Mouse (Mus musculus): Measurements from ENCODE around the gene Eva1c.

Eva1c gene

DNA sequence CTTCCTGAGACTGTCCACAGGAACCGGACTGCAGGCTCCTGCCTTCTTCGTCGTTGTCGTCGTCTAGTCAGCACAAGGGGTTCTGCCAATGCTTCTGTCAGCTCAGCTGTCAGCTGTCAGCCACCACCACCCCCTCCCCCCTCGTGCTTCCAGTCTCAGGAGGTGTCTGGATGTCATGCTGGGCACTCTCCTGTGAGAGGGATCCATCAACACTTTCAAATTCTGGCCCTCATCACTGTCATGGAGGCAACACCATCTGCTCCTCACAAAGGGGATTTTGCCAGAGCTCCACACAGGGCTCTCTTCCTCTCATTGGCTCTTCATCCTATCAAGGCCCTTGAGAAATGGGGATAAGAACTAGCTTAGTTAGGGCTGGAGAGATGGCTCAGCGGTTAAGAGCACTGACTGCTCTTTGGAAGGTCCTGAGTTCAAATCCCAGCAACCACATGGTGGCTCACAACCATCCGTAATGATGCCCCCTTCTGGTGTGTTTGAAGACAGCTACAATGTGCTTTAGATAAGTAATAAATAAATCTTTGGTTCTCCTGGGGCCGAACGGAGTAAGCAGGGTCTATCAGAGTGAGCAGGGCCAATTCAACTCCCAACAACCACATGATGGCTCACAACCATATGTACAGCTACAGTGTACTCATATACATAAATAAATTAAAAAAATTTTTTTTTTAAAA, 95.1 kb downstream of the Eva1c start:
- DNase-seq (ENCODE audit: low spot score in 2 of 2), result no peak

GRCm38 (mm10) chr16:90924606-90925370, 98.3 kb downstream of the Eva1c start:
- no peak for DNase-seq (ENCODE audit: low spot score in 2 of 2)

- no peak for DNase-seq (ENCODE audit: low spot score in 2 of 2)
Observed at GRCm38 (mm10) chr16:90925461-90925860, 98.9 kb downstream of the Eva1c start.

GRCm38 (mm10) chr16:90927446-90927845, 100.9 kb downstream of the Eva1c start:
- no peak for DNase-seq (ENCODE audit: low spot score in 2 of 2)

- DNase-seq (ENCODE audit: low spot score in 2 of 2), result no peak
Observed at GRCm38 (mm10) chr16:90933534-90934176, 107.1 kb downstream of the Eva1c start.

GRCm38 (mm10) chr16:90934193-90934686, 107.7 kb downstream of the Eva1c start:
- peak in 1 of 2 experiments; percentile 23 for DNase-seq (ENCODE audit: low spot score in 2 of 2)

GRCm38 (mm10) chr16:90934687-90935328, 108.3 kb downstream of the Eva1c start, which contains the start of gene Cfap298:
Cfap298 (minus strand) TSS chr16:90935114.
- DNase-seq (ENCODE audit: low spot score in 2 of 2), result peak; percentile 91 to 92

GRCm38 (mm10) chr16:90941246-90941645, 114.7 kb downstream of the Eva1c start:
- DNase-seq (ENCODE audit: low spot score in 2 of 2), result no peak

DNA sequence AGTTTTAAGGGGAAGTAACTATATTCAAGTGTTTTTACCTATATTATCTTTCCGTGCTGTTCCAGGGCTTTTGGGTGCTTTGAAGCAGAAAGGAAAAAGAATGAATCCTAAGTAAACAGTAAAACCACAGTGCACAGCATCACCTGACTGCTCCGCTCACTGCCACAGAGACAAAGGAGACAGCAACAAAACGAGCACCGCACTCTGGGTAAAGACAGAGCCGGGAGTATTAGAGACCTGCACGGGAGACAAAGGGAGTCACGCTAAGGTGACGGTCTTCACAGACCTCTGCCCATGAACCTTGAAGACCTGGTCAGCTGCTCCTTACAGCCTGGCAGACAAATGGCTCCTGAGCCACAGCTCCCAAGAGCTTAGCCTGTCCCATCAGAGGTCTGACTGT, 120.5 kb downstream of the Eva1c start:
- DNase-seq (ENCODE audit: low spot score in 2 of 2), result no peak

DNA sequence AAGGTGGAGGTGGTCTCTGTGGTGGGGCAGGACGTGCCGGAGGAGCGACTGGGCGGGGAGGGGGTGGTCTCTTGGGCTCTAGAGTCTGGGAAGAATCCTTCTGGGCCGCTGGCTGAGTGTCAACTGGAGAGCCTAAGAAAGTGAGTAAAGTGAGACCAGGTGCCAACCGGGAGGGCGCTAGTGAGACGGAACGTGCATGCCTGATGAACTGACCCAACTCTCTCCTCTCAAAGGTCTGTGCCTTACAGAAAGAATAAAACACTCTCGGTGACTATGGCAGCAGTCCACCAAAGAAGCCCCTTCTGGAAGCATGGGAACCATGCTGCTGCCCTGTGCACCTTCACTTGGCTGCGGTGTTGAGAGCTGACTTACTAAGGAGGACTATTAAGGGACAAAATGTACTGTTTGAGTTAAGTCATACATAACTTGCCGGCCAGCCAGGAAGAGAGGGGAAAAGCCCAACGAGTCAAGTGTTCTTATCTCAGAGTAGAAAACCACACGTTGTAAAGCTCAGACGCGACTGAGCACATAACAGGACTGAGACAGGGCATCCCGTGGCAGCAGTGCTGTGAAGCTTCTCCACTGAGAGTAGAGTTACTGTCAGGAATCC, 123.9 kb downstream of the Eva1c start:
- DNase-seq (ENCODE audit: low spot score in 2 of 2), result no peak

DNA sequence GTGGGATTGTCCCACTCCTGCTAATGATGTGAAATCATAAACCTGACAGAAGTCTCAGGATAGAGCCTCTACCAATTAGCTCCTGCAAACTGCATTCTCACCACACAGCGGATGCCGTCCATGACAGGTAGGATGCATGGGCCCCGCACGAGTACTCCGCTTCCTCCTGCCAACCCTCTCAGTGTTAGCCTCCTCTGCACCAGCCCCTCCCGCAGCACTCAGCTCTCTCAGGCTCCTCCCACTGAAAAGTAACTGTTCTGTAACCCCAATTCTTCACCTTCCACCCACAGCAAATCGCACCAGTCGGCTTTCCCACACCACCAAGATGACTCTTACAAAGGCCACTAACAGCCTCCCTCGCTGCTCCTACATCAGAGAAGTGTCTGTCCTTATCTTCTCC, 126.6 kb downstream of the Eva1c start:
- peak in 1 of 2 experiments; percentile 15 for DNase-seq (ENCODE audit: low spot score in 2 of 2)

DNA sequence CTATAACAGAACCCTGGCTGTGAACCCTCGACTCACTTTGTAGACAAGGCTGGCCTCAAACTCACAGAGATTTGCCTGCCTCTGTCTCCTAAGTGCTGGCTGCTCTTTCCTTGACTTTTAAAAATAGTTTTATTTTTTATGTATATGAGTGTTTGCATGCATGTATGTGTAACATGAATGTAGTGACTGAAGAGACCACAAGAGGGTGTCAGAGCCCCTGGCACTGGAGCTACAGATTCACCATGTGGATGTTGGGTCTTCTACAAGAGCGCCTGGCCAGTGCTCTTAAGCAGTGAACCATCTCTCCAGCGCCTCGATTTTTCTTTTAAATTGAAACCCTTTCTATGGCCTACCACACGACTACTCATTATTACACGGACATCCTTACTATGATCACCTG, 127.3 kb downstream of the Eva1c start:
- no peak for DNase-seq (ENCODE audit: low spot score in 2 of 2)
